Mouse (Mus musculus): ENCODE results near the gene Cngb1. TPM values are rescaled to one million over a fixed set of nuclear protein-coding genes. Genes with fewer than 3 reads are reported as not detected.
A peak's percentile ranks its signal among the peaks of the same experiment; 100 is the strongest.

The Cngb1 gene
- 1.7 TPM in 1 of 2 replicates, not detected in the other for polyA plus RNA-seq (2012; ENCODE audit: insufficient read depth, insufficient read length, missing spikeins)

GRCm38 (mm10) chr8:95306431-95306830 lies at the start of gene Cngb1:
Gene Cngb1, minus strand, starts transcription at chr8:95306585.
- H3K4me1 ChIP-seq (ENCODE audit: control insufficient read depth, insufficient read depth, insufficient read length, low read length): no peaks in the 10 kb centered on the region
- H3K4me3 ChIP-seq (ENCODE audit: insufficient read depth, low read depth, low read length): no peak within 1 kb of the TSS
- no peak within 1 kb of the TSS for H3K27ac ChIP-seq (replicated peaks; ENCODE audit: low read depth, low read length)

GRCm38 (mm10) chr8:95354606-95355005 lies 48.2 kb upstream of the Cngb1 start:
- Histone ChIP-seq H3K27ac (replicated peaks; ENCODE audit: low read depth, low read length) (0 out of 2 replicates have a peak overlapping the region, but pooled peaks have one; percentile 21), H3K4me3 (ENCODE audit: insufficient read depth, low read depth, low read length) (peak overlapping the region; percentile 85; the same call in 1 of the 2 replicates), H3K4me1 (ENCODE audit: control insufficient read depth, insufficient read depth, insufficient read length, low read length) (peaks cover 27% of the 10 kb centered on the region)

GRCm38 (mm10) chr8:95352871-95353866 lies 46.8 kb upstream of the Cngb1 start:
- peak overlapping the region; percentile 85 for H3K4me3 ChIP-seq (ENCODE audit: insufficient read depth, low read depth, low read length)
- peak overlapping the region; percentile 80 for H3K27ac ChIP-seq (replicated peaks; ENCODE audit: low read depth, low read length)
- peaks cover 27% of the 10 kb centered on the region for H3K4me1 ChIP-seq (ENCODE audit: control insufficient read depth, insufficient read depth, insufficient read length, low read length)

GRCm38 (mm10) chr8:95352151-95352870 lies 45.9 kb upstream of the Cngb1 start, which contains the start of gene Mmp15:
Gene Mmp15, plus strand, starts transcription at chr8:95352268.
- peaks cover 26% of the 10 kb centered on the region for H3K4me1 ChIP-seq (ENCODE audit: control insufficient read depth, insufficient read depth, insufficient read length, low read length)

GRCm38 (mm10) chr8:95351461-95351860 lies 45.1 kb upstream of the Cngb1 start:
- H3K27ac ChIP-seq (replicated peaks; ENCODE audit: low read depth, low read length): no peak overlapping the region
- peak overlapping the region; percentile 85 for H3K4me3 ChIP-seq (ENCODE audit: insufficient read depth, low read depth, low read length)
- H3K4me1 ChIP-seq (ENCODE audit: control insufficient read depth, insufficient read depth, insufficient read length, low read length): peaks cover 24% of the 10 kb centered on the region

More at GRCm38 (mm10) chr8:95352151-95352870, 45.9 kb upstream of the Cngb1 start, which contains the start of gene Mmp15:
- H3K4me3 ChIP-seq (ENCODE audit: insufficient read depth, low read depth, low read length): peak within 1 kb of the TSS; percentile 85
- H3K27ac ChIP-seq (replicated peaks; ENCODE audit: low read depth, low read length): peak within 1 kb of the TSS; percentile 80

GRCm38 (mm10) chr8:95348811-95349630 lies 42.6 kb upstream of the Cngb1 start:
- H3K4me1 ChIP-seq (ENCODE audit: control insufficient read depth, insufficient read depth, insufficient read length, low read length): peaks cover 8% of the 10 kb centered on the region
- no peak overlapping the region for H3K4me3 ChIP-seq (ENCODE audit: insufficient read depth, low read depth, low read length)
- H3K27ac ChIP-seq (replicated peaks; ENCODE audit: low read depth, low read length): no peak overlapping the region

- peaks cover 8% of the 10 kb centered on the region for H3K4me1 ChIP-seq (ENCODE audit: control insufficient read depth, insufficient read depth, insufficient read length, low read length)
- no peak overlapping the region for H3K27ac ChIP-seq (replicated peaks; ENCODE audit: low read depth, low read length)
- no peak overlapping the region for H3K4me3 ChIP-seq (ENCODE audit: insufficient read depth, low read depth, low read length)
These were observed 42.0 kb upstream of the Cngb1 start for GRCm38 (mm10) chr8:95348356-95348755.

- H3K4me1 ChIP-seq (ENCODE audit: control insufficient read depth, insufficient read depth, insufficient read length, low read length): peaks cover 8% of the 10 kb centered on the region
- no peak overlapping the region for H3K27ac ChIP-seq (replicated peaks; ENCODE audit: low read depth, low read length)
- H3K4me3 ChIP-seq (ENCODE audit: insufficient read depth, low read depth, low read length): no peak overlapping the region
These were observed 40.5 kb upstream of the Cngb1 start for GRCm38 (mm10) chr8:95346643-95347545.

GRCm38 (mm10) chr8:95344668-95345067 lies 38.3 kb upstream of the Cngb1 start:
- Histone ChIP-seq H3K27ac (replicated peaks; ENCODE audit: low read depth, low read length) (no peak overlapping the region), H3K4me3 (ENCODE audit: insufficient read depth, low read depth, low read length) (no peak overlapping the region), H3K4me1 (ENCODE audit: control insufficient read depth, insufficient read depth, insufficient read length, low read length) (peaks cover 8% of the 10 kb centered on the region)

GRCm38 (mm10) chr8:95341721-95342120 lies 35.3 kb upstream of the Cngb1 start:
- Histone ChIP-seq H3K4me3 (ENCODE audit: insufficient read depth, low read depth, low read length) (no peak overlapping the region), H3K27ac (replicated peaks; ENCODE audit: low read depth, low read length) (no peak overlapping the region)

GRCm38 (mm10) chr8:95336363-95336762 lies 30.0 kb upstream of the Cngb1 start:
- H3K4me1 ChIP-seq (ENCODE audit: control insufficient read depth, insufficient read depth, insufficient read length, low read length): no peaks in the 10 kb centered on the region
- no peak overlapping the region for H3K27ac ChIP-seq (replicated peaks; ENCODE audit: low read depth, low read length)

More at GRCm38 (mm10) chr8:95341721-95342120, 35.3 kb upstream of the Cngb1 start:
- no peaks in the 10 kb centered on the region for H3K4me1 ChIP-seq (ENCODE audit: control insufficient read depth, insufficient read depth, insufficient read length, low read length)

GRCm38 (mm10) chr8:95335706-95336105 lies 29.3 kb upstream of the Cngb1 start:
- H3K27ac ChIP-seq (replicated peaks; ENCODE audit: low read depth, low read length): no peak overlapping the region
- H3K4me3 ChIP-seq (ENCODE audit: insufficient read depth, low read depth, low read length): no peak overlapping the region
- no peaks in the 10 kb centered on the region for H3K4me1 ChIP-seq (ENCODE audit: control insufficient read depth, insufficient read depth, insufficient read length, low read length)

More at GRCm38 (mm10) chr8:95336363-95336762, 30.0 kb upstream of the Cngb1 start:
- H3K4me3 ChIP-seq (ENCODE audit: insufficient read depth, low read depth, low read length): no peak overlapping the region

GRCm38 (mm10) chr8:95332437-95333199 lies 26.2 kb upstream of the Cngb1 start:
- H3K27ac ChIP-seq (replicated peaks; ENCODE audit: low read depth, low read length): peak overlapping the region; percentile 65
- H3K4me3 ChIP-seq (ENCODE audit: insufficient read depth, low read depth, low read length): peak overlapping the region; percentile 100
- H3K4me1 ChIP-seq (ENCODE audit: control insufficient read depth, insufficient read depth, insufficient read length, low read length): no peaks in the 10 kb centered on the region; the same call in 1 of the 2 replicates
